Mouse (Mus musculus) c-Kit-positive CD71-positive TER-119-positive erythroid progenitor cells, embryonic 14.5 days (primary cell): ENCODE results near the gene Polr3gl.

Experiments
- DNase-seq: peaks from one replicate; pipeline ENCODE4 v3.0.0-alpha.2; 2013; ENCODE audit warnings: low spot score

The Polr3gl gene

DNA sequence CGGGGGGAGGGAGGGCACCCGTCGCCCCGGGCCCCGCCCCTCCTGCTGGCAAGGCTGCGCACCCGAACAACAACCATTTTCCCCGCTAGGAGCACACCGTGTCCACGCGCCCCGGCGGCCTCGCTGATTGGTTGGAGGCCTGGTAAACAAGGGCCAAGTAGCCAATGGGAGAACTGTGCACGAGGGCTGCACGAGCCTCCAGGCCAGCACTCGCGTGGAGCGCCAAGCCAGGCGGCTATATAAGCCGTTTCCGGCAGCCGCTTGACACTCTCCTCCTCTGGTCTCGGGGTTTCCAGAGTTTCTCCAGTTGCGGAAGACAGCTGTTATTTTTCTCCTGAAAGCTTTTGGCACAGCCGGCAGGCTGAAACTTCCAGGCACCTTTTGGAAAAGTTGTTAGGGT is 36.3 kb downstream of the Polr3gl start, which contains the start of gene Txnip:
Gene Txnip, plus strand, starts transcription at position 264 of the 400 bp plus-strand sequence.
- DNase-seq, result peak; percentile 99

DNA sequence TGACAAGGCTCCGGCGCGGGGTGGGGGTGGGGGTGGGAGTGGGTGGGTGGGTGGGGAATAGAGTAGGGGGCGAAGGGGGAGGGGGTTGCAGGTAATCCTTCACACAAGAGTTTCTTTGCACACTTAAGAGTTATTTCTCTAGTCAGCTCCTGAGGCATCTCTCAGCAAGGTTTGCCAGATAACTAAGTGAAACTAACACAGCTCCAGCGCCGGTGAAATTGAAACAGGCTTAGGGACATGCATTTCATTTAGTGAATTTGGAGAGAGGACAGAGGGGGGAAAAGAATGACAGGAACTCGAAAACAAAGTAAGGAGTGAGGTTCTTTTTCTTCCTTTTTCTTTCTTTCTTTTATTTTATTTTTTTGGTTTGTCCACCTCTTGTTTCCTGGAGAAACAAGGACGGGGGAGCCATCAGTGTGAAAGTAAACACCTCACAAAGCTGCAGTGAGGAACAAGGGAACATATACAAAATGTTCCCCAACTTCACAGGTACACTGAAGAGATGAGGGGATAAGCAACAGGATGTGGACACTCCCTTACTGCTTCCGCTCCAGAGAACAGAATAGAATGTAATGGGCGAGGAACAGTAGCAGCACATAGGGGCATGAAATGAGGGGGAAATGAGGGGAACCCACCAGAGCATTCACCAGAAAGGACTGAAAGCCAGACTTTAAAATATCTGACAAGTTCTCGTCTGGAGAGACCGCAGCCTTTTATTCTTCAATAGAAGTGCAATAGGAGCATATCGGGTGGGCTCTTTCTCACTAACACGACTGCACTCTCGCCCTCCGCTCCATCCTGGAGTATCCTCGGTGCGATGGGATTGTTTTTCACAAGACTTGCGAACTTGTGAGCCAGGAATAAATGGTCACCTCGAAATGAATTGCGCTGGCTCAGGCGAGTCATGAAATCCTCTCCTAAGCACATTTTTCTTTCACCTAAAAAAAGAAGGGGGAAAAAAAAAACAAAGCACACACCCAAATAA is 37.0 kb downstream of the Polr3gl start:
- DNase-seq, result peak; percentile 47

DNA sequence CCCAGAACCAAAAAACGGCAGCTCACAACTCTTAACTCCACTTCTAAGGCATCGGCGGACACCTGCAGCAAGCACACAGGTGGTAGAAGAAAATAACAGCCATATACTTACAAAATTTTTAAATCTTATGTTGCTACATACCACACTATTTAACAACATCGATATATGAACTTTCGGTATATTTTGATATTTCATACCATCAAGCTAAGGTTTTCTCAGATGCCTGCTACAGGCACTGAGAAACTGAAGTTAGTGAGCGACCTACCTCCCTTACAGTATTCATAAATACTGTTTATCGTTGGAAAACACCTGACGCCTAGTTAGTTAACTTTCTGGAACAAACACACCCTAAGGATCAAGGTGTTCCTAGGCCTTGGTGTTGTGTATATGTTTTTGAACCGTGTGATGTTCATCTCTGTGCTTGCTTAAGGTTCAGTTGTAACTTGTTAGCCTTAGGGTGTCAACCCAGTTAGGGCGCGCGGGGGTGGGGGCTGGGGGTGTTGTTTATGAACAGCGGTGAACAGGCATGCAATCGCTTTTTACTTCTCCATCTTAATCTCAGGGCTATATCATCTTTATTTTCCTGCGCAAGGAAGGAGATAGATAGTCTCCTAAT is 37.9 kb downstream of the Polr3gl start:
- no peak for DNase-seq

DNA sequence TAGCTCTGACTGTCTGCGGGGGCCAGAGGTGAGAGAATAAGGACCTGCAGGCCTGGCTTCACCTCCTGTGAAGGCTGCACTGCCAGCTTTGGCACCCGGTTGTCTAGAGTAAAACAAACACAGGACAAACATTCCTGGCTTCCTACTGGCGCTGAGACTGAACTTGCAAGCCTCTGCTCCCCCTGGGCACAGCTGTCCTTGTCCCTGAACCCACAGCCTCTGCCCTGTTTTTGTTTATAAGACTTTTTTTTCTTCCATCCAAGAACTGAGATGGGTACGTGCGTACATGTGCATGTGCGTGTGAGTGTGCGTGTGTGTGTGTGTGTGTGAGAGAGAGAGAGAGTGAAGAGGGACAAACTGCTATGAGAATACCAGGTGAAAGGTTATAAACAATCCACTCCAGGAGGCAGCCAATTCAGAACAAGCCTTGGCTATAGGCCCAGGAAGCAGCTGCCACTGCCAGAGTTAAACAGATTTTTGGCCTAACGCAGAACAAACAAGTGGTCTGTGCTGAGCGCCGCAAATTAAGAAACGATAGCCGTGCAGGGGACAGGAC is 38.9 kb downstream of the Polr3gl start:
- no peak for DNase-seq

DNA sequence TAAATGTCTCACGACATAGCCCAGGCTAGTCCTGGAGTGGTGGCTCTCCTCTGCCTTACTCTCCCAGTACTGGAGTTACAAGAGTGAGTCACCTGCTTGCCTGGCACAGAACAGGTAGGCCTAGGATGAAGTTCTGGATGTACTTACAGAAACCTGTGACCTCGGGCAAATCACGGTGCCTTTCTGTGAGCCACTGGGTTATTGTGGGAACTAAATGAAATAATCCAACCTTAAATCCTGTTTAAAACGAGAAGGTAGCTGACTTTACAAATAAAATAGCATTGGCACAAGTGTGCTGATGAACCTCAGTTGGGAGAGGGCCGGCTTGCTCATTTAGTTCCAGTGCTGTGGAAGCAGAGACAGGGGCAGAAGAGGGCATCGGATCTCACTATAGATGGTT is 39.7 kb downstream of the Polr3gl start:
- no peak for DNase-seq

DNA sequence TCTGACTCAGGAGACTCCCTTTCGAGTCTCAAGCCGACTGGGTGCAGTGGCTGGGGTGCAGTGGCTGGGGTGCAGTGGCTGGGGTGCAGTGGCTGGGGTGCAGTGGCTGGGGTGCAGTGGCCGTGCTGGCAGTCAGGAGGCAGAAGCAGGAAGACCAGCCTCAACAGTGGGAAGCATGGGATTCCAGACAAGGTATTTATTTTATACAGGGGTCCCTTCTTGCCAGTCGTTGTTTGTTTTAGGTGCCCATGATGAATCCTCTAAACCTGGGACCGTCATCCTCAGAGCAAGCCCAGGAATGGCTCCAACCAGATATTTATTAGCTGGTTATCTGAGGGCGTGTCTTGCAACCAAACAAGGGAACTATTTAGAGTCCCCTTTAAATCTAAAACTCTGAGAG is 40.4 kb downstream of the Polr3gl start:
- DNase-seq, result no peak

DNA sequence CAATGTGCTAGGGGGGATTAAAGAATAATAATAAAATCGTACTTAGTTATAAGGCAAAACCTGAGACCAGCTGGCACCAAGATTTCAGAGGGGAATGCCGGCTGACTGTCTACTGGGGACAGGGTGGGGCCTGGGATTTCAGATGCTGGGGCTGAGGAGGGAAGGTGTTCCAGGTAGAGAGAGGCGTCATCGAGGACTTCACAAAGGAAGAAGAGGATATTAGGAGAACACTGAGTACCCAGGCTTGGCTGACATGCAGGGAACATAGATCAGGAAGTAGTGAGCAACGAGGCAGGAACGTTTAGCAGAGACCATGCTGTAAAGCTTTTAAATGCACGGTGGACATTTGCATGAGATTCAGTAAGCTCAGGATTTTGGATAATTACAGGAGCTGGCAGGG is 42.1 kb downstream of the Polr3gl start:
- no peak for DNase-seq

DNA sequence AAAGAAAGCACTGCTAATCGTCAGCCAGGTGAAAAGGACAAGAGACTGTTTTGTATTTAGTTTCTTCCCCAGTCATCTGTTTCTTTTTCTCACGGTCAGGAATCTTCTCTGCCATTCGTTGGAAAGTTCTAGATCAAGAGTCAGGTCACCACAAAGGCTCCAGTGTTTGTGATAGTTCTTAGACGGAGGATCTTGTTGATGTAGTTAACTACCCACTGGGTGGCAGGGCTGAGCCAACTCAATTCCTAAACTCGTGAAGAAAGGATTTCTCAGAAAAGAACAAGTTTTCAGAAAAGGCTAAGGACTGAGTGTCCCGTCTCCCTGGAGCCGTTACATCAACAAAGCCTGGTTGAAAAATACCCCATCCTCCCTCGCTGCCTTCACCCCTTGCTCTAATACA is 42.8 kb downstream of the Polr3gl start:
- DNase-seq, result peak; percentile 67

DNA sequence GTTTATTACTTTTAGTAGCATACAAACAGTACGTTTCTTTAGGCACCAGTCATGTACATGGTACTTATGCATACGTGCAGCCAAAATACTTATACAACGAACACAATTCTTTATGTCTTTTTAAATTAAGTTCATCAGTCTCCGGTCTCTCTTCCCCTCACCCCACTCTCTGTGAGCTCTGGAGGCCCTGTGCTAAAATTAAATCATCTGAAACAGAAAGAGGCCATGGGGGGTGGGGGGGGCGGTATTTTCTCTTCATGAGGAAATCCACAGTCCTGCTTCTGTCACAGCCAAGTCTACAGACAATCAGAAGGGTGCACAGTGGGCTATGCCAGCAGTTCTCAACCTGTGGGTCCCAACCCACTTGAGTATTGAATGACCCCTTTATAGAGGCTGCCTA is 44.6 kb downstream of the Polr3gl start:
- DNase-seq, result no peak

DNA sequence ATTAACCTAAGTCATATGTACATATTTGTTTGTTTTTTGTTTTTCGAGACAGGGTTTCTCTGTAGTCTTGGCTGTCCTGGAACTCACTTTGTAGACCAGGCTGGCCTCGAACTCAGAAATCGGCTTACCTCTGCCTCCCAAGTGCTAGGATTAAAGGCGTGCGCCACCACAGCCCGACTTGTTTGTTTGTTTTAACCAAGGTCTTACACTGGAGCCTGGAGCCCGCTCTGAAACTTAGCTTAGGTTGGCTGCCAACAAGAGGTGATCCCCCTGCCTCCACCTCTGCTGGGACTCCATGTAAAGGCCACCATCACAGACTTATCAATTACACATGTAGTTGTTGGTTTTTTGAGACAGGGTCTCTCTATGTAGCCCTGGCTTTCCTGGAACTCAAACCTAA is 45.2 kb downstream of the Polr3gl start:
- DNase-seq, result no peak

DNA sequence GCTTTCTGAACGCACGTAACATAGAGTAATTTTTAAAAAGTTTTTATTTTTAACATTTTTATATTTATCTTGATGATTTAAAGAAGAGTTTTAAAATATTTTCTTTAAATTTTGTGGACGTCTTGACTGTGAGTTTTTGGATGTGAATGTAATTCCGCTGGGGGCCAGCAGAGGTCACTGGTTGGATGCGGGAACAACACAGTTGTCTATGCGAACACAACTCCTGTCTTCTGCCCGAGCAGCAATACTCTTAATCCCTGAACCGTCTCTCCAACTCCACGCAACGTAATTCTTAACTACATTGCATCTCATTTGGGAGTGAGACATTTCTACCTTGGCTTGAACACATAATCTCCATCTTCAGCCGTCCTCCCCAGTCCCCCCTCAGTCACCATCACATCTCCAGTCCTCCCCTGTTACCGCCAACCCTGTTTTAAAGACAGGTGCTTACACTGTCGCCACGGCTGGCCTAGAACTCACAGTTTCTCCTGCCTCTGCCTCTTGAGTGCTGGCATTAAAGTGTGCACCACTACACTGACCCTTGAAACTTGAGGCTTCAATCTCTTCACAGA is 46.5 kb downstream of the Polr3gl start:
- DNase-seq, result peak; percentile 70

DNA sequence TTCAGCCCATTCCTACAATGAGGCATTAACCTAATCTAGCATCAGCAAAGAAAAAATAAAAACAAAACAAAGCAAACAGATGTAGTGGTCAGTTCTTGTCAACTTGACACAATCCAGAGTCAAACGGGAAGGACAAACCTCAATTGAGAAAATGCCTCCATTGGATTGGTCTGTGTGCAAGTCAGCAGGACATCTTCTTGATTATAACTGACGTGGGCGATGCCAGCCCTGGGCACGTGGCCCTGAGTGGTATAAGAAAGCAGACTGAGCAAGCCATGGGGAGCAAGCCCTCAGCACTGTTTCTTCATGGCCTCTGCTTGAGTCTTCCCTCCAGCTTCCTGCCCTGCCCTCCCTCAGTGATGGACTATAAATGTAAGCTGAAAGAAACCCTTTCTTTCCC is 47.1 kb downstream of the Polr3gl start:
- no peak for DNase-seq

DNA sequence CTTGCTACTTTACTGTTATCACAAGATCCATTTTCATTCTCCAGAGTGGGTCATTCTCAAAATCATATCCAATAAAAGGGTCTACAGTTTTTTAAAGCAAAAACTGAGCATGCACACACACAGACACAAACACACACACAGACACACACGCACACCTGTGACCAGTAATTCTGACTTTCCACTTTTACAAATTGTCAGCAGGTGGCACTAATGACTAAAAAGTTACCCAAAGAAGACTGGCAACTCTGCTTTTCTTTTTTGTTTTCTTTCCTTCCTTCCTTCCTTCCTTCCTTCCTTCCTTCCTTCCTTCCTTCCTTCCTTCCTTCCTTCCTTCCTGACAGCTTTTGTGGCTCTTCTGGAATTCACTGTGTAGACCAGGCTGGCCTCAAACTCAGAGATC is 48.4 kb downstream of the Polr3gl start:
- no peak for DNase-seq

DNA sequence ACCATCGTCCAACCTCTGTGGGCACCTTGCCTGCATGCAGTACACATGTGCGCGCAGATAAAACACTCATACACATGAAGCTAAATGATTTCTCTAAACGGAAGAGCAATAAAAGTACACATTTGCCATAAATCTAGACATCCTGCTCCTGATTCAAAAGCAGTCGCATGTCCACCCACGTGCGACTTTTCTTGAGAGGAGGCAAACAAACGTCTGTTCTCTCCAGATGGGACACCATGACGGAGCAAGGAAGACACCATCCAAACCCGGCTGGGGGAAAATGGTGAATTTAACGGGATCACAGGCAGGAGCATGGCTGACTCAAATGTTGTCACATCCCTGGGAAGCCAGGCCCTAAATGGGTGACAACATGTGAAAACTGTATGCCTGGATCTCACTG is 50.6 kb downstream of the Polr3gl start:
- DNase-seq, result no peak

DNA sequence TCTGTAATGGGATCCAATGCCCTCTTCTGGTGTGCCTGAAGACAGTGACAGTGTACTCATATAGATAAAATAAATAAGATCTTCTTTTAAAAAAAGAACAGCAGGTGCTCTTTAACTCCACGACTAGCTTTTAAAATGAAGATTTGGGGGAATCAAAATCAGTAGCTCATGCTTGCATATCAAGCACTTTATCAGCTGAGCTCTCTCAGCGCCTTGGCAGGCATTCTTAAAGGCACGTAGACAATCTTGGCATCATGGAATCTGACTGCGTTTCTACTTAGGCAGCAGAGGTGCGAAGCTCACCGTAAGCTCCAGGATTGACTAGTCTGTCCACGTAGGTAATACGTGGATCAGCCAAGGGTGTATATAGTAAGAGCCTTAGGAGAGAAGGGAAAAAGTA is 51.4 kb downstream of the Polr3gl start:
- DNase-seq, result no peak

DNA sequence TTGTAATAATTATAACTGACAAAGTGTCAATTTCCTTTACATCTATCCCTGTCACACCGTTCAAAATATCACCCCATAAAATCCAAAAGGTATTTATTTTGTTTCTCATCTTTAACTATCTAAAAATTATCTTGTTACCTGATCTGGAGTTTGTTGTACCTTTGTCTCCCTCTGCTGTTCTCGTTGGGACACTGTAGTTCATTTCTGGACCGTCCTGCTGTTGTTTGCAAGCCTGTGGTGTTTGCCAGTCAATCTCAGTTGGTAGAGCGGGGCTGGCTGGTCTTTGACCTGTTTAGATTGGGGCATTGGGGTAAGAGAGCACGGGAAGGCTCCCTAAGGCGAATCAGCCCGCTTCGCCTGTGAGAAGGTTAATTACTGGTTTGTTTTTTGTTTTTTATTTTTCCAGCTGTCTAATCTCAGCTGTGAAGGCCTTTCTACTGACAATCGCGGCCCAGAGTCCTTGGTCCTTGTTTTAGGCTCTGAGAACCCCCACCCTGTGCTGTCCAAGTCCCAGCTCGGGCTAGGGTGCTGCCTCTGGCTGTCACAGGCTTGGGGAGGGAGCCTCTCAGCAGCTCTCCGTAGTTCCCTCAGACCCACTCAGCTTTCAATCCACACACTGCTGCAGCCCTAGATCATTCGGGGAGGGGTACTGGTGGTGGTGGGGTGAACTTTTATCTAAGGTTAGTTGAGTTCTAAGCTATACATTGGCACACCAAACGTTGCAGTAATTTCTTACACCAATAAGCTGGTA is 52.5 kb downstream of the Polr3gl start:
- no peak for DNase-seq

DNA sequence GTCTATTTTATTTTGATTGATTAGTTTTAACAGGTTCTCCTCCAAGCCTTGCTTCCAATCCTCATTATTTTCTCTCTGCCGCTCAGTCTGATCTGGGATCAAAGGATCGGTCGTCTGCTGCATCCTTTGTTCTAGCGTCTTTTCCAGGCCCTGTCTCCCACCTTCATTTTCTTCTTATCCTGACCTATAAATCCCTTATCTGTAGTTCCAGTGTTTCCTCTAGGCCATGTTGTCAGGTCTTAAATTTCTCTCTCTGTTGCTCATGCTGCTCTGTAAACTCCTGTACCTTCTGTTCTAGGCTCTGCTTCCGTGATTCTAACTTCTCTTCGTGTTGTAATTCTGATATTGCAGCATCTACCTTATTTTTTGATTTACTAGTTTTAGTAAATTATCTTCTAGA is 53.2 kb downstream of the Polr3gl start:
- no peak for DNase-seq

DNA sequence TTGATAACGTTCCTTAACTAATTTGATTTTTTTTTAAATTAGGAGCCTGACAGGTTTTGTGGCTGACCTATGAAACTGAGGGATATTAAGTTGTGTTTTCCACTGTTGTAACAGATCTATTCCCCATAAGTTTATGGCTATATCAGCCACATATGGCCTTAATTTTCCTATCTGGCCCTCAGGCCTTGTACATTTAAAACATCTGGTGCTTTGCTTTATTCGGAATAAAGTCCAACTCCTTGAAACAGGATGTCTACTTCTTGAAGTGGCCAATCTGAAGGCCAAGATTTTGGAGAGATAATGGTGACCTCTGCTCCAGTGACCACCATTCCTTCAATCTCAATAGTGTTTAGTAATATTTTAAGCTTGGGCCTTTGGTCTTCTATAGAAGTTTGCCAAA is 54.7 kb downstream of the Polr3gl start:
- DNase-seq, result no peak

DNA sequence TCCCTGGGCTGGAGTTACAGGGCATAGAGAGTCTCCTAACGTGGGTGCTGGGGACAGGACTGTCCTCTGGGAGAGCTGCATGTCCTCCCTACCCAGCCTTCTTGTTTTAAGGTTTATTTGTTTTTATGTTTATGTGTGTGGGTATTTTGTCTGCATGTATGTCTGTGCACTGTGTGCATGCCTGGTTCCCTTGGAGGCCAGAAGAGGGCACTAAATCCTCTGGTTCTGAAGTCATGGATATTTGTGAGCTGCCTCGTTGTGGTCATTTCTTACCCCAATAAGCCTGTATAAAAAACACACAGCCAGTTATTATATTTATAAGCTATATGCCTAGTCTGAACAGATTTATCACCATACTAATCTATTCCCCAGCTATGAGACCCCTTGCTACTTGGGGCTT is 59.7 kb downstream of the Polr3gl start:
- DNase-seq, result no peak

DNA sequence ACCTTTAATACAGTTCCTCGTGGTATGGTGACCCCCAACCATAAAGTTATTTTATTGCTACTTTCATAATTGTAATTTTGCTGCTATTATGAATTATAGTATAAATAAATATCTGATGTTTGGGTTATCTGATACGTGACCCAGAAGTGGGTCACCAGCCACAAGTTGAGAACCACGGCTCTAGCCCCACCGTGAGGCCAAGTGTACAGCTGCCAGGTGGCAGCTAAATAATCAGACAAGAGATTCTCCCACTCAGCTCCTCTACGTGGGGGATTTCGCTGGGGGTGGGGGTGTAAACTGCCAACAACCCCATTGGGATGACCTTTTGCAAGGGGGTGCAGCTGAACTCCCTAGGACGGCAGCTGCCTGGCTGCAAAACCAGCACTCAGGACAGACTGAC is 61.9 kb downstream of the Polr3gl start:
- DNase-seq, result no peak

DNA sequence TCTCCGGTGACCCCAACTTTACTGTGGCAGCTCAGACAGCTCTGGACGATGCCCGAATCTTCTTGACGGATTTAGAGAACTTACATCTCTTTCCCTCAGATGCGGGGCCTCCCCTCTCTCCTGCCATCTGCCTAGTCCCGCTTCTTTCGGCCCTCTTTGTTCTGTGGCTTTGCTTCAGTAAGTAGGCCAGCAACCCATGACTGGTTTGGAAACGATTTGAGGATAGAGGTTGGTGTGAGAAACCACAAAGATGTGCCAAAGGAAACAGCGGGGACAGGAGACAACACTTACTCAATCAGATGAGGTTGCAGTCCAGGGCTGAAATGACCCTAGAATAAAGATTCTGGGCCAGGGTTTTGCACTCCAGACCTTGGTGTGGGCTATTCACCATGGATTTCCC is 65.5 kb downstream of the Polr3gl start:
- no peak for DNase-seq
